Mouse (Mus musculus) liver, adult 2 months (tissue): ENCODE measurements at regions not wholly inside any gene's neighbourhood (a gene's known extent, or its start where the extent isn't known, plus 50 kb on each side); places are given as distances from the start of the nearest gene placed in this dataset.

ENCODE experiments used
- CTCF ChIP-seq: fragments of 200-500 bp; IDR thresholded peaks from 2 replicates; pipeline ENCODE4 v1.5.1; 2011; ENCODE audit warnings: low read depth, low read length, control low read depth
- POLR2A ChIP-seq: fragments of 200-500 bp; IDR thresholded peaks from 2 replicates; pipeline ENCODE4 v1.6.1; 2011; ENCODE audit warnings: low read length, control low read depth; ENCODE audit not compliant: insufficient read depth; ENCODE audit errors: extremely low read depth

- TF ChIP-seq CTCF (no peak), POLR2A (no peak)
These were observed 156.0 kb upstream of the Gpr101 start for GRCm38 (mm10) chrX:57659571-57659970.
